Mouse (Mus musculus) A20 (cell line): ENCODE results near the gene Trim63.

Experiments used
- DNase-seq: peaks from one replicate; pipeline ENCODE4 v3.0.0-alpha.2; 2011; ENCODE audit warnings: low read depth, low spot score

The Trim63 gene

DNA sequence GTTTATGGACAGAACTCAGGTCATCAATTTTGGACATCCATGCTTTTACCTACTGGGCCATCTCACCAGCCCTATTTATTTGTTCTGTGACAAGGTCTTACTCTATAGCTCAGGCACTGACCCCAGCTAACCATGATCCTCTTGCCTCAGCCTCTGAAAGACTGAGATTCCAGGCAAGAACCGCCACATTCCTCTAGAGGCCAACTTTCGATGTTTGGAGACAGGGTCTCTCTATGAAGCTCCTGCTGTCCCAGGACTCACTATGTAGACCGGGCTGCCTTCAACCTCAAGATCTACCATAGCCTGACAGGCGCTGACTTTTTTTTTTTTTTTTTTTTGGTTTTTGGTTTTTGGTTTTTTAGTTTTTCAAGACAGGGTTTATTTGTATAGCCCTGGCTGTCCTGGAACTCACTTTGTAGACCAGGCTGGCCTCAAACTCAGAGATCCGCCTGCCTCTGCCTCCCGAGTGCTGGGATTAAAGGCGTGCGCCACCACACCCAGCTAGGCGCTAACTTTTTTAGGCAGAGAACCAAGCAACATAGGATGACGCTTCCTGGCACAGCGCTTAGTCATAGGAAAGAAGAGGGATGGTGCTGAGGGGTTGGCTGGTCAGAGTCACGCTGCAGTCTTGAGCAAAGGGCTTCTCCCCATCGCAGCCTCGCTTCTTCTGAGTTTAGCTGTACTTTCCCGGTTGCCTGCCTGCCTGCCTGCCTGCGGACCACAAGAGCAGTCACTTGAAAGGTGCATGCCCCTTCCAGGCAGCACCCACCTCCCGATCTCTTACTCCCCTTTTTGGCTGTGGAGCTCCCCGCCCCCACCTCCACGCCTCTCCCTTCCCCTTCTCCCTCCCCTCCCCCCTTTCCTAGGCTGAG lies 16.1 kb upstream of the Trim63 start:
- DNase-seq = no peak

DNA sequence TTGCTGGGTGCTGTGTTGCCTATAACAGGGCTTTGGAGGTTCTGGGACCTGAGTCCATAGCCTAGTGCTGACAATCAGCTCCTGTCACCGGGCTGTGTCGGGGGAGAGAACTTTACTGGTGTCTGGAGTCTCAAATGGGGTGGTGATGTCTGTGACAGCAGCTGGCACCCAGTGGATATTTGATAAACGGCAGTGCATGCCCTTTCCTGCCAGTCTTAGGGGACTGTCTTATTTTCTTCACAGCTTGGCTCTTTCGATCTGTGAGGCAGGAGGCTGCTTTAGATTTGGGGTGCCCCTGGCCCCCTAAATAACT lies 15.5 kb upstream of the Trim63 start:
- DNase-seq = no peak

DNA sequence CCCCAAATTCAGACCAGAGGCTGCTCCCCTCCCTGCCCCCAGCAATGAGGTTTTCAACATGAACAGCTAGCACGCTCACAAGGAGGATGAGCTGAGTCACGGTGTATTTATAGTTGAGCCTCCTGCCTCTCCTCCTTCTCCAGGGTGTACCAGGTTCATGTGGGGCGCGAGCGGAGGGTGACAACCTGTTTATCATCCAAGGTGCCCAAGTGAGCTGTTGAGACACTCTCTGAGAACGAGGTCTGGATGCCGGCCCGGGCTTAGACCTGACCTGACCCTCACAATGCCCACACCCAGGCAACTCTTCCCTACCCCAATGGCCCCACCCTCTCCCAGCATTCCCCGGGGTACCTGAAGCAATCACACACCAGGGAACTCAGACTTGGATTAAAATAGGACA lies 14.6 kb upstream of the Trim63 start:
- DNase-seq = no peak

DNA sequence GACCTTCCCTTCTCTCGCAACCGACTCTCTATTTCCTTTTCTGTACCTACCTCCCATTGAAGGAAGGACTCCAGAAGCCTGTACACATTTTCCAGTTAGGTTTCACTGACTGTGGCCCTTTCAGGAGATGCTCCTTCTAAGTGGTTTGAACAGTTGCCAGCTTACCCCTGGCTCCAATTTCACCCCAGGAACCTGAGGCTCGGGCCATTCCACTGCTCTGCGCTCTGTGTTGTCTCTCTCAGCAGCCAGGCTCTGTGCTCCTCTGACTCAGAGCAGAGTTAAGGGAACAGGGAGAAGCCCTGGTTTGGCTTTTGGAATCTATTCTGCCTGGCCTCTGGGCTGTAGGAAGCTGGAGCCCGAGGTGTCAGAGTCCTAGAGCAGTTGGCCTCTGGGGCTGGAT lies 12.8 kb upstream of the Trim63 start:
- no peak for DNase-seq

DNA sequence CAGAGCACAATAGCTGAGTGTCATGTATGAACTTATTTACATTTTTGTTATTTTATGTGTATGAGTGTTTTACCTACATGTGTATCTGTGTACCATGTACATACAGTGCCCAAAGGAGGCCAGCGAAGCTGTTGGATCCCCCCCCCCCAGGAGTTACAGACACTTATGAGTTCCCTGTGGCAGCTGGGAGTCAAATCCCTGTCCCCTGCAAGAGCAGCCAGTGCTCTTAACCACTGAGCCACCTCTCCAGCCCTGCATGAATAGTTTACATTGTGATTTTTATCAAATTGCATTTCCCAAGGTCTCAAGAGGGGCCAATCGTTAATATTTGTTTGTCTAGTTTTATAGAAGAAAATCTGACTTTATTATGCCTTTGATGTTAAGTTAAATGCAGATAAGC lies 8.0 kb upstream of the Trim63 start:
- no peak for DNase-seq

GRCm38 (mm10) chr4:134307367-134308072 lies 7.4 kb upstream of the Trim63 start:
- peak; percentile 83 for DNase-seq

DNA sequence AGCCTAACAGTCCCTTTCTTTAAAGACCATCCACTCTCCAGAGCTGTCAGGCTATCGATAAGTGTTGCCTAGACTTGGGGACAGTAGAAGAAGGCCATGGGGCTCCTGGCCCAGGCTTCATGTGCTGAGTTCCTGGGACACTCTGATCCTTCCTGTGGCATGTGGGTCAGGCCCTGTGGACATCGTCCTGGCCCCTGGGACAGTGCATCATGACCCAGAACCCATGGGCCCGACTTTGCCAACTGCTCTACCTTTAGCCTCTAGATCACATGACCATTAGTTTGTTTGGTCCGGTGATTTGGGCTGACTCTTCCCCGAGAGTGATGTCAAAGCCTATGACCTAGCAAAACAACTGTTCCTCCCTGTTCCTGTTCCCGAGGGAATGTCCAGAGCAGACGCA lies 4.8 kb upstream of the Trim63 start:
- DNase-seq = no peak

- DNase-seq = no peak
Observed at GRCm38 (mm10) chr4:134310656-134311055, 4.3 kb upstream of the Trim63 start.

- peak; percentile 27 for DNase-seq
Observed at GRCm38 (mm10) chr4:134311784-134312183, 3.1 kb upstream of the Trim63 start.

- no peak for DNase-seq
Observed at GRCm38 (mm10) chr4:134312341-134312740, 2.6 kb upstream of the Trim63 start.

DNA sequence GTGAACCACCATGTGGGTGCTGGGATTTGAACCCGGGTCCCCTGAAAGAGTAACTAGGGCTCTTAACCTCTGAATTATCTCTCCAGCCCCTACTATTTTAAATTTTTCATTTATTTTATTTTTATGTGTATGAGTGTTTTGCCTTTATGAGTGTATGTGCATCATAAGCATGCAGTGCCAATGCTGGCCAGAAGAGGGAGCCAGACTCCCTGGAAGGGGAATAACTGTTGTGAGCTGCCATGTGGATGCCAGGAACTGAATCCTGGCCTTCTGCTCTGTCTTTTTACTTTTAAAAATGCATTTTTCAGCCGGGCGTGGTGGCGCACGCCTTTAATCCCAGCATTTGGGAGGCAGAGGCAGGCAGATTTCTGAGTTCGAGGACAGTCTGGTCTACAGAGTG lies 2.0 kb upstream of the Trim63 start:
- DNase-seq = peak; percentile 38

DNA sequence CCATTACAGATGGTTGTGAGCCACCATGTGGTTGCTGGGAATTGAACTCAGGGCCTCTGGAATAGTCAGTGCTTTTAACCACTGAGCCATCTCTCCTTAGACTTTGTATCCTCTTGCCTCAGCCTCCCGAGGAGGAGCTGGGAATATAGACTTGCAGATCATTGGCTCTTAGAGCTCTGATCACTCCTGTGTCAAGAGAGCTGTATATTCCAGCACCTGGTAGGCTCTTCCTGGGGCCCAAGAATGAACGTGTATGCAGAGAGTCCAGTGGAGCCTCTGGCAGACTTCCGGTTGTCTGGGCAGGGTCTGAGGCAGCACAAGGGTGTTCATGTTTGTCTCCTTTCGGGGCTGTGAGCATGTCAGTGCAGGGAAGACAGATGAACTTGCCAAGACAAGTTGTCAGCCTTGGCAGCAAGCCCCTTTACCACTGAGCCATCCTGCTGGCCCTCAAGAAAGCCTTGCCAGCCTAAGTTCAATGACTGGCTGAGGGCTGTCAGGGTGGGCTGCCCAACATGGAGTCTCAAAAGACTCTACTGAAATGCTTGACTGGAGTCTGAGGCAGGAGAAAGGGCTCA lies 752 bp upstream of the Trim63 start:
- no peak for DNase-seq

DNA sequence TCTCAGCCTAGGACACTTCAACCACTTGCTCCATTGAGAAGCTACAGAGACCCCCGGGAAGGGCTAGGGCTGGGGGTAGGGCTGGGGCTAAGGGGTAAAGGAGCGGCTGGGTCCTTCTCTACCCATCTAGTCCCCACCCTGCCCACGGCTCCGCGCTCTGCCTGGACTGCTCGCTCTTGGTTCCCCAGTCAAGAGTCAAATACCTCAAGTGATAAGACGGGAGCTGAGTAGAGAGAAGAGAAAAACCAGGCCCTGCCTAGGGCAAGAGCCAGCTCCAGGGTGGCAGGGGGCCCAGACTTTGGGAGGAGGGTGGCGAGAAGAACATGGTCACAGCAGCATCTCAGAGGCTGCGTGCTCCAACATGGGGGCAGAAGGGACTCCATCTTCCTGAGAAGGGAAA lies 550 bp downstream of the Trim63 start:
- DNase-seq = no peak

DNA sequence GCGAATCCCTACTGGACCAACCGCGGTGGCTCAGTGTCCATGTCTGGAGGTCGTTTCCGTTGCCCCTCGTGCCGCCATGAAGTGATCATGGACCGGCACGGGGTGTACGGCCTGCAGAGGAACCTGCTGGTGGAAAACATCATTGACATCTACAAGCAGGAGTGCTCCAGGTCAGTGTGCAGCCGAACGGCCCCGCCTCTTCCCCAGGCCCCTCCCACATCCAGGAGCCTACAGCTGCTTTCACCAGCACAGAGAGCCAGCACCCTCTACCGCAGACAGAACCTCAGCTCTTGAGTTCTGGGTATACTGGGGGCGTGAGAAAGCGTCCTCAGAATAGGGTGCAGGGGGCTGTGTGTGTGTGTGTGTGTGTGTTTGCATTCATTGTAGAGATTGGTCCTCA lies 1.5 kb downstream of the Trim63 start:
- DNase-seq = peak; percentile 23

DNA sequence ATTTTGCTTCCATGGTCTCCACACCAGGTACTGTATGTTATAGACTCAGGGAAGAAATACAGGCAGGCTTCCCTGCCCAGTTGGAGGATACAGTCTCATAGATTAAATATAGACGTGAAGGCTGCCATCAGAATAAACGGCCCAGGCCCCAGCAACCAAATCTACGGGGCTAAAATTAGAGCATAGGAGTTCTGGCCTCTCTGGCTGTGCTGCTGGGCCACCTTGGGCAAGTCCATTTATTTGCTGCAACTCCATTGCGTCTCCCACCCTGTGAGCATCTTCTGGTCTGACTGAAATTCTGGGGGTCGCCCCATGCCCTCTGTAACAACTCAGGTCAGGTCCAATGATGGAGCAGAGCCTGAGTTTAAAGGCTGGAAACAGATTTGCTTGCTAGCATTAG lies 4.2 kb downstream of the Trim63 start:
- DNase-seq = no peak

GRCm38 (mm10) chr4:134319674-134320073 lies 4.8 kb downstream of the Trim63 start:
- DNase-seq = no peak

DNA sequence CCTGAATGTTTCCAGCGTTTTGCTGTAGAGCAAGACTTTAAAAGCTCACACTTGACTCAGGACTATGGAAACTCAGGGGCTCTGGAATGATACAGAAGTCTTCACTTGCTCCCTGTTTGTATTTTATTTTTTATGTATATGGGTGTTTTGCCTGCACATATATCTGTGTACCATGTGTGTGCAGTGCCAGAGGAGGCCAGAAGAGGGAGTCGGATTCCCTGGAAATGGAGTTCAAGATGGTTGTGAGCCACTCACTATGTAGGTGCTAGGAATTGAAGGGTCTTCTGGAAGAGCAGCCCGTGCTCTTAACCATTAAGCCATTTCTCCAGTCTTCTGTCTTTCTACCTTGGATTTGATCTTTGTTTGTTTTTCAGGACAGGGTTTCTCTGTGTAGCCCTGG lies 6.6 kb downstream of the Trim63 start:
- DNase-seq = peak; percentile 24

GRCm38 (mm10) chr4:134324655-134325054 lies 9.7 kb downstream of the Trim63 start:
- no peak for DNase-seq

DNA sequence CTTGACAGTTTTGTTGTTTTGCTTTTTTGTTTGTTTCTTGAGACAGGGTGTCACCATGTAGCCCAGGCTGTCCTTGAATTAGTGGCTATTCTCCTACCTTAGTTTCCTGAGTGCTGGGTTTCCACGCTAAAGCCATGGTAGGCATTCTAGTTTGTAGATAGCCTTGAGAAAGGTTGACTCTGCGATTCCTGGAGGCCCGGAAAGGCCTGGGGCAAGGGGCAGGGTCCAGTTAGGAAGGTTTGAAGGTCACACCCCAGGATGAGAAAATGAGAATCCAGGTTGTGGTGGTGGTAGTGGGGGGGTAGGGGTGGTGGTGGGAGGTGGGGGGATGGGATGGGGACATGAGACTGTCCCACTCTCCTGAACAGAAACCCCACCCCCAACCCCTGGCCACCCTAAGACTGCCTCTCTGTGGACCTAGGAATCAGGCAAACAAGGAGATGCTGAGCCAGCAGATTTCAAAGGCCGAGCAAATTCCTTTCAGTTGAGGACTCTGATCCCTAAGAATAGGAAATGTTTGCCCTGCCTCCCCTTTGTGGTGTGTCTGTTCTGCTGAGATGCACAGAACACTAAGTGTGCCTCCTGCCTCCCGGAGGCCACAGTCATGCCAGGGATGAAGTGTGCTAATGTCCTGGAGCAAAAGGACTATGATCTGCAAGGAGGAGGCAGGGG lies 12.1 kb downstream of the Trim63 start:
- no peak for DNase-seq

GRCm38 (mm10) chr4:134328151-134328550 lies 13.2 kb downstream of the Trim63 start:
- no peak for DNase-seq

- DNase-seq = no peak
Observed at GRCm38 (mm10) chr4:134328832-134329231, 13.9 kb downstream of the Trim63 start.

- DNase-seq = no peak
Observed at GRCm38 (mm10) chr4:134330281-134330680, 15.4 kb downstream of the Trim63 start.
